Mouse (Mus musculus): ENCODE data around the gene Trappc1. TPM values are rescaled to one million over a fixed set of nuclear protein-coding genes. Genes with fewer than 3 reads are reported as not detected.

The Trappc1 gene
- total RNA-seq, 2 experiments from 2014 or later = 67.1 to 69.1 TPM

- DNase-seq = no peak
- intact Hi-C loops (cut with DNase I) = no loop called here
Measured at GRCm38 (mm10) chr11:69327648-69328047, 3.9 kb downstream of the Trappc1 start.

DNA sequence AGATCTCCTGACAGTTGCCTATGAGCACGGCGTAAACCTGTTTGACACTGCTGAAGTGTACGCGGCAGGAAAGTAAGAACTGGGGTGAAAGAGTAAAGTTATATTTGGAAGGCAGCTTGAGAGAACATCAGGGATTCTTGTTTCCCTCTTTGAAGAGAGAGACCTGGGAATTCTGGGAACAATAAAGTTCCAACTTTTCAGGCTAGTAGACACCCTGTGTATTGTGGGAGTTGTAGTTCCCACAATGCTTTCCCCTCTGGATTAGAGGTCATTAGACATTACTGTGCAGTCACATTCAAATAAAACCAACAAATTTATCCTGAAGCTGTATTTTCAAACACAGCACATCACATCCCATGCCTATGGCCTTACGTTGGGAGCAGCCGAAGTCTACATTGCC, 4.7 kb downstream of the Trappc1 start:
- intact Hi-C loops (cut with DNase I) = no loop called here
- no peak for DNase-seq

DNA sequence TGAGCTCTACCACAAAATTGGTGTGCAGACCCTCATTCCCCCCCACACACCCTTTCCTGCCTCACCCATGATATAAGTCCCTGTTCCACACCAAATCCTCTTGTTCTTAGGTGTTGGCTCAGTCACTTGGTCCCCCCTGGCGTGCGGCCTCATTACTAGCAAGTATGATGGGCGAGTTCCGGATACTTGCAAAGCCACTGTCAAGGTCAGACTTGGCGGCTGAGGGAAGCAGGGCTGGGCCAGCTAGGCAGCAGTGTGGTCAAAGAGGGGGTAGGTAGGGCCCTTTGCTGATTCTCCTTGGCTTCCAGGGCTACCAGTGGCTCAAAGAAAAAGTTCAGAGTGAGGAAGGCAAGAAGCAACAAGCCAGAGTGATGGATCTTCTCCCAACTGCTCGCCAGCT, 7.4 kb downstream of the Trappc1 start:
- intact Hi-C loops (cut with DNase I) = no loop called here
- no peak for DNase-seq

DNA sequence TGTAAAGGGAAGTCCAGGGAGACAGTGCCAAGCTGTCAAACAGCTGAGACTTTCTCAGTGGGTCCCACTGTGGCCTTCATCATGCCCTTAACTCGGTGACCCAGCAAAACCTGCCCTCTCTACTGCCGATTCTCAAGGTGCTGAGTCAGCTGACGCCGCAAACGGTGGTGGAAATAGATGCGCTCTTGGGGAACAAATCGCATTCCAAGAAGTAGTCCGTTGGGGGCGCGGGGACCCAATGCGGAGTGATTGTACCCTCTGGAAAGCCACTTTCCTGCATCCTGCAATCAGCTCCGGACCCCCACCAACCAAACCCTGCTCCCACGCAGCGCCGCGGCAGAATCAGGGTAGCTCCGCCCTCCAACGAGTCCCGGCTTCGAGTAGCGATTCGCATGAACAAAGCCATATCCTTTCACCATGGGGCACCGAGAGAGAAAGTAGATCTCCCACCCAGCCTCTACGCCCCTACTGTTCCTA, 8.2 kb downstream of the Trappc1 start:
- intact Hi-C loops (cut with DNase I) = no loop called here
- peak; percentile 77 for DNase-seq

- intact Hi-C loops (cut with DNase I) = no loop called here
- no peak for DNase-seq
Measured at GRCm38 (mm10) chr11:69332713-69333253, 9.0 kb downstream of the Trappc1 start.

- DNase-seq = no peak
- intact Hi-C loops (cut with DNase I) = no loop called here
Measured at GRCm38 (mm10) chr11:69333922-69334321, 10.1 kb downstream of the Trappc1 start.

DNA sequence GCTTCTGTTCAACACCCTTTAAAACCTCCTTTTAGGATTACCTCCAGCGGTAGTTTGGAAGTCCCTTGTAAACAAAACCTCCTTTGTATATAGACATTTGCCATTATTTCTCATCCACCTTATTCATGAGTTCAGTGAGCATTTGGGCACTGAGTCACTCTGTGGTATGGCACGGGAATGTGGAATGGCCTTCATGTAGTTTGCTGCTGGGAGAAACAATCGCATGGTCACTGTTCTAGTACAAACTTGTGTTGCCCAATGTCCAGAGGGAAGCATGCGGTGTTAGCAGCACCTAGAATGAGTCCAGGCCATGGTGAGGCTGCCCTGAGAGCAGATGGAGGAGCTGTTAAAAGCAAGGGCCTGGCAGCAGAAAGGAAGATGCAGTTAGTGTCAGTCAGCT, 11.0 kb downstream of the Trappc1 start:
- no peak for DNase-seq
- intact Hi-C loops (cut with DNase I) = no loop called here

- peak; percentile 82 for DNase-seq
- intact Hi-C loops (cut with DNase I) = no loop called here
Measured at GRCm38 (mm10) chr11:69340161-69341131, 16.7 kb downstream of the Trappc1 start, which contains the start of gene Rnf227. Gene Rnf227, plus strand, starts transcription at chr11:69340461.

- DNase-seq = no peak
- intact Hi-C loops (cut with DNase I) = no loop called here
Measured at GRCm38 (mm10) chr11:69346441-69346840, 22.7 kb downstream of the Trappc1 start.

GRCm38 (mm10) chr11:69356544-69356943, 32.8 kb downstream of the Trappc1 start:
- intact Hi-C loops (cut with DNase I) = no loop called here
- DNase-seq = no peak

DNA sequence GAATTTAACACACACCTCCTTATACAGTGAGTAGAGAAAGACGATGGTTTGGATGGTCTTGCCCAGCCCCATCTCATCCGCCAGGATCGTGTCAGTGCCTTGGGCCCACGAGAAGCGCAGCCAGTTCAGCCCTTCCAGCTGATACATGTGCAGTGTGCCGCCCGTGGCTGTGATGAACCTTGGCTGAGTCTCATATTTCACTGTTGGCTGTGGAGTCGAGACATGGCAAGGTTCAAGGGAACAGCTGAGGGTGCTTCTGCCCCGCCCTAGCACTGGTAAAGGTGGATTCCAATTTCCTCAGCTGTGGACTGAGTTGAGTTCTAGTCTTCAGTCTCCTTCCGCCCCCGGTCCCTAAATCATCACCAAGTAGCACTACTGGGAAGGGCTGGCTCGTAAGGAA, 33.9 kb downstream of the Trappc1 start:
- intact Hi-C loops (cut with DNase I) = no loop called here

GRCm38 (mm10) chr11:69362021-69362420, 38.2 kb downstream of the Trappc1 start:
- DNase-seq = peak; percentile 44
- intact Hi-C loops (cut with DNase I) = no loop called here

More for the DNA sequence above, 33.9 kb downstream of the Trappc1 start:
- no peak for DNase-seq

DNA sequence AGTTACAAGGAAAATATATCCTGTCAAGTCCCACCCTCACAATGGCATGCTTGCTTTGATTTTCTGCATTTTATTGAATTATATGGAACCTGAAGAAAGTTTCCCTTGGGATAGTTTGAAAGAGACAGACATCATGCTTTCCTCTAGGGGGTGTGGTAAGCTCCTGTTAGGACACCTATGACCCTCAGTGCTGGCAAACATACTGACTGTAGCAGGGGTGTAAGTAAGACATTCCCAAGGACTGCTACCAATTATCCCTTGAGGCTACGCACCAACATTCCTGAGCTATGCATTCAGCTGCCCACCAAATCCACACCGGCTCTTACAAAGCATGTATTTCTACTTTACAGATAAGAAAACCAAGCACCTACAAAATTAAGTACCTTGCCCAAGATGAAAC, 38.7 kb downstream of the Trappc1 start:
- intact Hi-C loops (cut with DNase I) = no loop called here
- no peak for DNase-seq

DNA sequence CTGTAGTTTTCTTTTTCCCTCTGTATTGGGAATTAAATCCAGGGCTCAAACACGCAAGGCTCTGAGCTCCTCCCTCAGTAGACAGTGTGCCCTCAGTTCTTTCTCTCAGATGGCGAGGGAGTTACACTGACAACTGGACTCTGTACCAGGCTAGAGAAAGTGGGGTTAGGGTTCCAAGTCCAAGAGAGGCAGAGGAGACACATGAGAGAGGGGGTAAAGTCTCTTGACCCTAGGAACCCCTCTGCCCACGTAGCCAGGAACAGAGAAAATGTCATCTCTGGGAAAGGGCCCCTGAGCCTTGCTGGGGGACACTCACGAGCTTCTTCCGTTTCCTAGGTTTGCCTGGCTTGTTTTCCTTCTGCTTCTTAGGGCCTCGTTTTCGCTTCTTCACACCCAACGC, 40.6 kb downstream of the Trappc1 start:
- no peak for DNase-seq
- intact Hi-C loops (cut with DNase I) = no loop called here

GRCm38 (mm10) chr11:69364910-69365309, 41.1 kb downstream of the Trappc1 start:
- peak; percentile 99 for DNase-seq
- intact Hi-C loops (cut with DNase I) = no loop called here

DNA sequence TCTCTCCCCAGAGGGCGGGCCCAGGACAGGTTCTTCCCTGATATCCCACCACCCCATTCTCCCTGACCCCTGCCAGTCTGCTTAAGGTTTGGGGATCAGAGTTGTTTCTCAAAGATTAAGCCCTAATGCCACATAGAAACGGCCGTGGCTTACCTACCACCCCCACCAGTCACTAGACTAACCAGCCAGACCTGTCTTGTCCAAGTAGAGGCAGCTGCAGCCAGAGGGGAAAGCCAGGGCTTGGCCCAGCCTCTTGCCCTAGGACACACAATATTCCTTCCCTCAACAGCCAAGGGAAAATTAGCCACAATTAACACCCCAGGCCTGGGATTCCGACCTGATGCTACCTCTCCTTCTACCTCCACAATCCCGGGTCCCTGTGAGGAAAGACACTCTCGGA, 41.9 kb downstream of the Trappc1 start:
- intact Hi-C loops (cut with DNase I) = no loop called here

GRCm38 (mm10) chr11:69366157-69366854, 42.5 kb downstream of the Trappc1 start:
- intact Hi-C loops (cut with DNase I) = no loop called here
- DNase-seq = peak; percentile 98

More for the DNA sequence above, 41.9 kb downstream of the Trappc1 start:
- DNase-seq = no peak

- no peak for DNase-seq
- intact Hi-C loops (cut with DNase I) = no loop called here
Measured at GRCm38 (mm10) chr11:69366855-69367615, 43.3 kb downstream of the Trappc1 start.

- intact Hi-C loops (cut with DNase I) = no loop called here
- no peak for DNase-seq
Measured at GRCm38 (mm10) chr11:69367616-69368355, 44.0 kb downstream of the Trappc1 start.
